Mouse (Mus musculus) spleen, adult 12 weeks (tissue): ENCODE data around the gene Cyp2t4.

Experiments
- DNase-seq: peaks from one replicate; pipeline ENCODE4 v3.0.0; 2022; ENCODE audit warnings: low spot score

The Cyp2t4 gene

GRCm38 (mm10) chr7:27153205-27153764, at the start of gene Cyp2t4:
Gene Cyp2t4 (plus strand): TSS chr7:27153714.
- no peak for DNase-seq

DNA sequence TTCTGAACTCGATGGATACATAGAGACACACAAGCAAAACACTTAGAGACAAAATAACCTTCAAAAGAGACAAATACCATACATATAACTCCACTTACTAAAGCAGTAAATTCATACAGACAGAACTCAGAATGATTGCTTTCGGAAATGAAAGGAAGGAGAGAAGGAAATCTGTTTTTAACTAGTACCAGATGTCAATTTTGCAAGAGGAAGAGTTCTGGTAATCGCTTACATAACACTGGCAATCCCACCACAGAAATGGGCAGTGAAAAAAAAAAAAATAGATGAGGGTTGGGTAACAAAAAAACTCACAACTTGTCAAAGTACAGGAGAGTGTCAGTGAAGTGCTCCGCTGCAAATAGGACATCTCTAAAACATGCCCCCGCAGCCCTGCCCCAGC, 48.6 kb upstream of the Cyp2t4 start:
- no peak for DNase-seq

GRCm38 (mm10) chr7:27110327-27110726, 43.2 kb upstream of the Cyp2t4 start:
- DNase-seq: no peak

DNA sequence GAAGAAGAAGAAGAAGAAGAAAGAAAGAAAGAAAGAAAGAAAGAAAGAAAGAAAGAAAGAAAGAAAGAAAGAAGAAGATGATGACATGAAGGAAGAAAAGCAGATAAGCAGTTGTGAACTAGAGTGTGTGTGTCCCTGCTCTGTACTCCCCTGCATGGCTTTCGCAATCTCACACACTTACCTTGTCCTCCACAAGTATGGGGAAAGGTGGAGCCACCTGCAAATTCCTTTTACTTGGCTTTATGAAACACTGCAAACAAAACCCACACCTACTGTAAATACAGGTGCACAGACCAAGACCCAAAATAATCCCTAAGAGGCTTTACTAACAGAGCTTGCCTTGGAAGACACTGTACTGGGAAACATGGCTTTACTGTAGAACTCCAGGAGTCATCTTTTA, 42.5 kb upstream of the Cyp2t4 start:
- DNase-seq: no peak

GRCm38 (mm10) chr7:27111987-27112386, 41.5 kb upstream of the Cyp2t4 start:
- no peak for DNase-seq

DNA sequence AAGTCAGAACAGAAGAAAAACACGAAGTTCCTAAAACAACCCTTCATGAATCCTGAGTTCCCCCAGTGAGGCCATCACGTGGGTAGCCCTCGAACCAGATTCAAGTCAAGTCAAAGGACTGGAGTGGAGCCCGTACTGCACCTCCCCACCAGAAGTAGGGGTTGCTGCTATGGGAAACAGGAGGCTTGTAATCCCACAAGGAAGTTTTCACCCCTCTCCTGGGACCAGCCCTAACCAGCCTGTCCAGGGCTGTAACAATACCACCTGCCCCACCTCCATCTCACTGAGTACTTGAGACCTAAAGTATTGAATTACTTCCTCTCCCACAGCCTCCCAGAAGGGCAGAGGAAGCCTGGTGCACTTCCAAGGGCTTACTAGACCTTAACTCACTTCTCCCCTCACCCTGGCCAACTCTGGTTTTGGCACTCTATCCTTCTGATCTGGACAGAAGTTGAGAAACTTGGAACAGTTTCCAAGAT, 35.4 kb upstream of the Cyp2t4 start:
- DNase-seq: no peak

DNA sequence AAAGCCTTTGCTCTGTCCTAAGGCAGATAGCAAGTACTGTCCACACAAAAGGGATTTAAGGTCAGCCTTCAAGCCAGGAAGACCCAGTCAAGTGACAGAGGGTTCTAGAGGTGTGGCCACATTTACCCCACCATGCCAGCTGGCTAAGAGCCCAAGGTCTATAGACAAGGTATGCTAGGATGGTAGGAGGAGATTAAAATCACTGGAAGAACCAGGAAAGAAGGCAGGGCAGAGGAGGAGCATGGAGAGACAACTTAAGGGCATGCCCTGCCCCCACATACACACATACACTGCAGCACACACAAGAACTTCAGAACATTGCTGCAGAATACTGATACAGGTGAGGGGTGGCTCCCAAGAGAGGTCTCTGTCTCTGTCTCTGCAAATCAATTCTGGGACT, 33.8 kb upstream of the Cyp2t4 start, which contains the start of gene Cyp2f2:
Gene Cyp2f2 (plus strand): TSS at position 234 of the 400 bp plus-strand sequence.
- DNase-seq: no peak

DNA sequence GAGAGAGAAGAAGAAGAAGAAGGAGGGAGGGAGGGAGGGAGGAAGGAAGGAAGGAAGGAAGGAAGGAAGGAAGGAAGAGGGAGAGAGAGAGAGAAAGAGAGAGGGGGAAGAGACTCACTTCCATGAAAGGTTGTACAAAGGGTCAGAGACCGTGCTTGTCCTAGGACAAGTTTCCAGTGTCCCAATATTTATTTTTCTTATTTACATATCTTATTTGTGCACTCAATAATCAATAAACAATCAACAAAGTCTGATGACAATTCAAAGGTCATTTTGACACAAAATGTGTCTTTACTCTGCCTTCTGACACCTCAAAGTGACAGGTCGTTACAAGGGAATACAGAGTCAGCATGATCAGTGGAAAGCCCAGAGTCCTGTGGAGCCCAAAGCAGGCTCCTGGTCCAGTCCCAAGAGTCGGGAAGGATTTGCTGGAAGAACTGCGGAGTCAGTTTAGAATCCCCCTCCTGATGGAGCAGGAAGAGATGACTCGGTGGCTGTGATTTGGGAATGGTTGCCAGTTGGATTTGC, 29.1 kb upstream of the Cyp2t4 start:
- no peak for DNase-seq

DNA sequence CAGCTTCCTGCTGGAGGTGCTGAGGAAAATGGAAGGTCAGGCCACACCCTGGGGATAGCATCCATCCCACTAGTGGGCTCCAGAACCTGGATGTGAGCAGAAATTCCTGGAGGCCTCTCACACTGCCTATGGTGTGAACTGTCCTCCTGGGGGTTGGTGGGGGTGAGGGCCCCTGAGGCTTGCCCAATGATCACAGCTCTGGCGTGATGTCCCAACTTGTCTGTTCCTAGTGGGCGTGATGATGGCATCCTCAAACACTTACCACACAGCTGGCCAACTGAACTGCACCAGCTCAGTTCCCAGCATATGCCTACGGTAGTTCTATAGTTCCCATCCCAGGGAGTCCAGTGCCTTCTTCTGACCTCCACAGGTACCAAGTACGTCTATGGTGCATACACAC, 28.5 kb upstream of the Cyp2t4 start:
- DNase-seq: no peak

DNA sequence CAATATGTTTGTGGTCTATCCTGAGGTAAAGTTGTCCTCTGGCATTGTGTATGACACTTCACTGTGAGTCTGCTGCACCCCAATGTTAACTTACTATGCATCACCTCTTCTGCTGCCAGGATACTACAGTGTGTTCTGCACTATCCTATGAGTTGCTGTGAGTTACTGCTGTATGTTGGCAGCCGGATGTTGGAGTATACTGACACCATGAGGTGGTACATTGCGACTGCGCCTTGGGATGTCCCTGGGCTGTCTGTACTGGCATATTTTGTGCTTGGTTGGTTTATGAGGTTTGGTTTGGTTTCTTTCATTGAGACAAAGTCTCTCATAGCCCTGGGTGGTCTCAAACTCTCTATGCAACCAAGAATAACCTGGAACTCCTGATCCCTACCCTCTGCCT, 25.4 kb upstream of the Cyp2t4 start:
- no peak for DNase-seq

GRCm38 (mm10) chr7:27128946-27129345, 24.6 kb upstream of the Cyp2t4 start:
- DNase-seq: no peak

- no peak for DNase-seq
These were observed 23.7 kb upstream of the Cyp2t4 start for GRCm38 (mm10) chr7:27129811-27130210.

DNA sequence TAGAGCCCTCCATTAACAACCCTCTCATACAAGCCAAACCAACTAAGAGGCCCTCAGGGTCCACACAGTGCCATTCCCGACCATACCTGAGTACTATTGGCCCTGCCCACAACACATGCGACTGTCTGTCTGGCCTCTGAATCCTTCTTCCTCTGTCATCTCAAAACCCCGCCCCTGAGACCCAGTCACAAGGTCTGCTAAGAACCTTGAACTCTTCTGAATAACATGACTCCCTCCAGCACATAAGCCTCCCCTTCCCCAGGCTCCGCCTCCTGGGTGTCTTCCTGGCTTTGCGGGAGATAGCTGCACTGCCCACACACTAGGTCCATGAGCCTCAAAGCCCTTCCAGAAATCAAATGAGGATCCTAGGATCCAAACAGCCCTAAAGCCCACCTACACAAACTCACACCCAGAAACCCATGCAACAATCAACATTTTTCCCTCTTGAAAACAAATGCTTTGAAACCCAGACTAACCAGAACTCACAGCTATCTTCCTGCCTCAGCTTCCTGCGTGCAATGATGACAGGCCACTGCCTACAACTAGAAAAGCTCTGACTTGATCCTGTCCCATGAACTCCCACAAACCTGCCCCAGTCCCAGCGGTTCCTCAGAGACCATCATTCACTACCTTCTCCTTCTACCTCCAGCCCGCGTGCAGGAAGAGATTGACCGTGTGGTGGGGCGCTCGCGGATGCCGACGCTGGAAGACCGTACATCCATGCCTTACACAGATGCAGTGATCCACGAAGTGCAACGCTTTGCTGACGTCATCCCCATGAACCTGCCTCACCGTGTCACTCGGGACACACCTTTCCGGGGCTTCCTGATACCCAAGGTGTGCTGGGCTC, 22.8 kb upstream of the Cyp2t4 start:
- no peak for DNase-seq

DNA sequence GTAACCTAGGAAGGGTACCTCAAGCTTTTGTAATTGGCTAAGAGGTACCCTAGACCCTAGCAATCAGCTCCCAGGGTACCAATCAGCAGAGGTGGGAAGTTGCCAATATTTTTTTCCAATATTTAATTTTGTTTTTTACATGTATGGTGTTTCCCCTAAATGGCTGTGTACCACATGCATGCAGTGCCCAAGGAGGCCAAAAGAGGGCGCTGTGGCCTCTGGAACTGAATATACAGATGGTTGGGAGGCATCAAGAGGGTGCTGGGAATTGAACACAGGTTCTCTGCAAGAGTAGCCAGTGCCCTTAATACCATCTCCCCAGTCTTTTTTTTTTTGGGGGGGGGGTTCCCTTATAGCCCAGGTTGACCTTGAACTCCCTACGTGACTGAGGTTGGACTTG, 22.1 kb upstream of the Cyp2t4 start:
- no peak for DNase-seq

- DNase-seq: no peak
These were observed 20.9 kb upstream of the Cyp2t4 start for GRCm38 (mm10) chr7:27132588-27132987.

GRCm38 (mm10) chr7:27133156-27133555, 20.4 kb upstream of the Cyp2t4 start:
- no peak for DNase-seq

DNA sequence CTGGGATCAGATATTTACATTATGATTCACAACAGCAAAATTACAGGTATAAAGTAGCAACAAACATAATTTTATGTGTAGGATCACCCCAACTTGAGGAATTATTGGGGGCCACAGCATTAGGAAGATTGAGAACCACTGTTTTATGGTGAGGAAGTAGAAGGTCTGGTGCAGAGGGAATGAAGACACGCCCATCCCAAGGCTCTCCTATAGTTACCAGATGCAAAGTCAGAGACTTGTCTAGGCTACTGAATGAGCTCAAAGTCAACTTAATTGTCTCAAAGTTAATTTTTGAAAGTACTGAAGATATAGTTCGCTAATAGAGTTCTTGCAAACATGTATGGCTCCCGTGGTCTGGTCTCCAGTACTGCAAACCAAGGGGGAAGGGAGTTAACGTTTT, 19.8 kb upstream of the Cyp2t4 start:
- no peak for DNase-seq

GRCm38 (mm10) chr7:27136410-27136996, 17.0 kb upstream of the Cyp2t4 start:
- DNase-seq: no peak

DNA sequence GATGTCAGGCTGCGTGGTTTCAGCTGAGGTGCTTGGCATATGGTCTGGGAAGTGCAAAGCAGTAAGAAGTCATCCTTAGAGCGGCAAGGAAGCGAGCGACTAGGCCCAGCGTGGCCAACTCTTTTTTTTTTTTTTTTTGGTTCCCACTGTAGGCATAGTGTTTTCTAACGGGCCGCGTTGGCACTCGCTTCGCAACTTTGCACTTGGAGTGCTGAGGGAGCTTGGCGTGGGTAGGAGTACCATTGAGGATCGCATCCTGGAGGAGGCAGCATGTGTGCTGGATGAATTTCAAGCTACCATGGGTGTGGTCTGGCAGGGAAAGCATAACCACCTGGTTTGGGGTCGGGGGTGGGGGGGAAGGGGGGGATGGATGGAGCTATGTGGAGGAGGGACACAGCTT, 2.5 kb downstream of the Cyp2t4 start:
- no peak for DNase-seq

DNA sequence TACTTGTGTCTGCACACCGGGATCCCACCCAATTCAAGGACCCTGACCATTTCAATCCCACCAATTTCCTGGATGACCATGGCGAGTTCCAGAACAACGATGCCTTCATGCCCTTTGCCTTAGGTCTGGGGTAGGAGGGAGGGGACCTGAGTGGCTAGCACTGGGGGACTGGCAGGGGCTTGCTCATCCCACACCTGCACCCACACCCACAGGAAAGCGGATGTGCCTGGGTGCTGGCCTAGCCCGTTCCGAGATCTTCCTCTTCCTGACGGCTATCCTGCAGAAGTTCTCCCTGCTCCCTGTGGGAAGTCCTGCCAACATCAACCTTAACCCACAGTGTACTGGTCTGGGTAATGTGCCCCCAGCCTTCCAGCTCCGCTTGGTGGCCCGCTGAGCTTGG, 4.7 kb downstream of the Cyp2t4 start:
- no peak for DNase-seq

DNA sequence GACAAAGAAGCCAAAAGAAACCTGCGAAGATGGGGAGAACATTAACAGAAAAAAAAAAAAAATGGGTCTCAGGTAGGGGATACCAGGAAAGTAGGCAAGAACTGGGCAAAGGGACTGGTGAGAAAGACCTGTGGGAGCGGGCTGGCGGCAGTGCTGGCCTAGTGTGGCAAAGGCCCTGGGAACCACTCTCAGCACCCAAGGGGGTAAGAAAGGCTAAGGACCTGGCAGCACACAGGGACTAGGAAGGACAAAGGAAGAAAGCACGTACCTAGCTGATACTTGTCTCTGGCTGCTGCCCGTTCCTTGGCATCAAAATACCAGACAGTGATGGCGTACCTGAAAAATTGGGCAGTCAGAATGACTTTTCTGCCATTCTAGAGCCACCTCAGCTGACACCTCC, 5.7 kb downstream of the Cyp2t4 start:
- DNase-seq: no peak

GRCm38 (mm10) chr7:27159882-27160281, 6.4 kb downstream of the Cyp2t4 start:
- peak; percentile 71 for DNase-seq

- DNase-seq: no peak
These were observed 7.4 kb downstream of the Cyp2t4 start for GRCm38 (mm10) chr7:27160921-27161320.
